26 mouse cellular contexts compared by ENCODE assay signal in genomic region chr7:129787011-129787410, GRCm38 (mm10).
DNase-seq lines count a peak whose midpoint lies in the region; ATAC-seq lines count a peak whose summit lies in the region.
"Had no signal": no experiment of that assay in that cellular context is flagged by ENCODE, and none has a peak within 500 bp of the region (broad histone marks: within the 10 kb centered on the region; RNA-seq: fewer than 3 reads in every experiment).

No protein-coding gene starts in this region.

- H3K27me3 ChIP-seq in forebrain, embryonic 14.5 days (replicated peaks; ENCODE audit: control insufficient read depth, insufficient read depth, low read length), result no peaks in the 10 kb centered on the region
- H3K27me3 ChIP-seq in forebrain, embryonic 10.5 days (ENCODE audit: poor library complexity, severe bottlenecking), result 0 out of 2 replicates have a peak, but pooled peaks cover 6% of the 10 kb centered on the region
- H3K27me3 ChIP-seq in midbrain, embryonic 14.5 days (ENCODE audit: control insufficient read depth, insufficient read depth, low read length), result peaks cover 72% of the 10 kb centered on the region
- H3K27me3 ChIP-seq in midbrain, embryonic 11.5 days (ENCODE audit: control insufficient read depth, insufficient read depth, low read length), result peaks cover 30% of the 10 kb centered on the region
- H3K27me3 ChIP-seq in kidney, embryonic 16.5 days (ENCODE audit: insufficient read depth, low read length), result no peaks in the 10 kb centered on the region
- H3K27me3 ChIP-seq: embryonic facial prominence, embryonic 13.5 days; limb, embryonic 13.5 days; megakaryocyte, embryonic 14.5 days; neural tube, embryonic 12.5 days had no signal

- H3K36me3 ChIP-seq in forebrain, embryonic 14.5 days (ENCODE audit: control insufficient read depth, insufficient read depth, low read length), result no peaks in the 10 kb centered on the region
- H3K36me3 ChIP-seq in forebrain, embryonic 10.5 days (replicated peaks), result no peaks in the 10 kb centered on the region
- no peaks in the 10 kb centered on the region for H3K36me3 ChIP-seq in midbrain, embryonic 14.5 days (ENCODE audit: control insufficient read depth, insufficient read depth, low read length)
- no peaks in the 10 kb centered on the region for H3K36me3 ChIP-seq in midbrain, embryonic 11.5 days (ENCODE audit: control insufficient read depth, insufficient read depth, low read length)
- H3K36me3 ChIP-seq in kidney, embryonic 16.5 days (ENCODE audit: insufficient read depth, low read length), result no peaks in the 10 kb centered on the region
- H3K36me3 ChIP-seq: embryonic facial prominence, embryonic 13.5 days; hindbrain, embryonic 10.5 days; limb, embryonic 13.5 days; midbrain, embryonic 13.5 days; neural tube, embryonic 12.5 days had no signal

- DNase-seq in forebrain, embryonic 14.5 days (ENCODE audit: low spot score), result peak; percentile 68
- DNase-seq in forebrain, embryonic 10.5 days (ENCODE audit: extremely low spot score, low spot score), result no peak
- peak; percentile 30 for DNase-seq in layer of hippocampus, adult 11-12 months (ENCODE audit: low spot score)
- DNase-seq in layer of hippocampus, postnatal 10 days (ENCODE audit: low spot score in 2 of 2), result no peak
- DNase-seq in midbrain, embryonic 14.5 days, result peak; percentile 38
- no peak for DNase-seq in midbrain, embryonic 11.5 days (ENCODE audit: low spot score, missing footprints)
- DNase-seq: adrenal gland, postnatal 25 days; cerebellum, adult 9-11 months; gastrocnemius, postnatal 10 days; heart, postnatal 14 days; kidney, adult 9 months; kidney, postnatal 14 days; lung, postnatal 4 days; right cerebral cortex, adult 18-20 months; spleen, adult 18-20 months; thymus, postnatal 14 days had no signal

- no peak overlapping the region for H3K4me3 ChIP-seq in forebrain, embryonic 14.5 days (ENCODE audit: low read depth, low read length)
- H3K4me3 ChIP-seq in forebrain, embryonic 10.5 days, result no peak overlapping the region
- no peak overlapping the region for H3K4me3 ChIP-seq in midbrain, embryonic 14.5 days (replicated peaks; ENCODE audit: low read depth, low read length)
- no peak overlapping the region for H3K4me3 ChIP-seq in midbrain, embryonic 11.5 days (ENCODE audit: low read depth, low read length)
- no peak overlapping the region for H3K4me3 ChIP-seq in kidney, embryonic 16.5 days (ENCODE audit: low read length)
- H3K4me3 ChIP-seq: embryonic facial prominence, embryonic 13.5 days; hindbrain, embryonic 10.5 days; limb, embryonic 13.5 days; megakaryocyte, embryonic 14.5 days; midbrain, embryonic 13.5 days; neural tube, embryonic 12.5 days had no signal

- 32% methylated on average over 2 of the region's 2 CpGs for WGBS in forebrain, embryonic 14.5 days
- 92% methylated on average over 2 of the region's 2 CpGs for WGBS in forebrain, embryonic 10.5 days
- 74% methylated on average over 2 of the region's 2 CpGs for WGBS in midbrain, embryonic 14.5 days
- 86% methylated on average over 2 of the region's 2 CpGs for WGBS in midbrain, embryonic 11.5 days
- WGBS in kidney, embryonic 16.5 days, result 75% methylated on average over 2 of the region's 2 CpGs

- H3K9me3 ChIP-seq in forebrain, embryonic 14.5 days (replicated peaks; ENCODE audit: control insufficient read depth, low read length), result no peaks in the 10 kb centered on the region
- H3K9me3 ChIP-seq in forebrain, embryonic 10.5 days, result no peaks in the 10 kb centered on the region
- no peaks in the 10 kb centered on the region for H3K9me3 ChIP-seq in midbrain, embryonic 14.5 days (ENCODE audit: control insufficient read depth, low read length)
- no peaks in the 10 kb centered on the region for H3K9me3 ChIP-seq in midbrain, embryonic 11.5 days (ENCODE audit: control insufficient read depth, low read length)
- H3K9me3 ChIP-seq in kidney, embryonic 16.5 days (ENCODE audit: low read length), result no peaks in the 10 kb centered on the region
- H3K9me3 ChIP-seq: embryonic facial prominence, embryonic 13.5 days; hindbrain, embryonic 10.5 days; limb, embryonic 13.5 days; midbrain, embryonic 13.5 days; neural tube, embryonic 12.5 days had no signal

- no peak overlapping the region for H3K27ac ChIP-seq in forebrain, embryonic 14.5 days (ENCODE audit: low read depth, low read length)
- no peak overlapping the region for H3K27ac ChIP-seq in forebrain, embryonic 10.5 days
- no peak overlapping the region for H3K27ac ChIP-seq in midbrain, embryonic 14.5 days (replicated peaks; ENCODE audit: low read depth, low read length)
- no peak overlapping the region for H3K27ac ChIP-seq in midbrain, embryonic 11.5 days (ENCODE audit: low read depth, low read length)
- no peak overlapping the region for H3K27ac ChIP-seq in kidney, embryonic 16.5 days (ENCODE audit: low read length)
- H3K27ac ChIP-seq: embryonic facial prominence, embryonic 13.5 days; hindbrain, embryonic 10.5 days; limb, embryonic 13.5 days; midbrain, embryonic 13.5 days; neural tube, embryonic 12.5 days had no signal

- H3K4me2 ChIP-seq in forebrain, embryonic 14.5 days (ENCODE audit: low read length), result no peak overlapping the region
- no peak overlapping the region for H3K4me2 ChIP-seq in midbrain, embryonic 14.5 days (ENCODE audit: low read length)
- H3K4me2 ChIP-seq in midbrain, embryonic 11.5 days, result no peak overlapping the region
- no peak overlapping the region for H3K4me2 ChIP-seq in kidney, embryonic 16.5 days (replicated peaks; ENCODE audit: low read depth, low read length)
- H3K4me2 ChIP-seq: embryonic facial prominence, embryonic 13.5 days; limb, embryonic 13.5 days; liver, embryonic 11.5 days; midbrain, embryonic 13.5 days; neural tube, embryonic 12.5 days had no signal

- no peak overlapping the region for H3K9ac ChIP-seq in forebrain, embryonic 14.5 days (ENCODE audit: low read length)
- no peak overlapping the region for H3K9ac ChIP-seq in midbrain, embryonic 14.5 days (replicated peaks; ENCODE audit: low read length)
- H3K9ac ChIP-seq in midbrain, embryonic 11.5 days (ENCODE audit: low read length), result no peak overlapping the region
- no peak overlapping the region for H3K9ac ChIP-seq in kidney, embryonic 16.5 days (replicated peaks; ENCODE audit: low read length)
- H3K9ac ChIP-seq: embryonic facial prominence, embryonic 13.5 days; limb, embryonic 13.5 days; midbrain, embryonic 13.5 days; neural tube, embryonic 12.5 days had no signal

- ATAC-seq in forebrain, embryonic 14.5 days, result peak; percentile 42; the same call in 1 of the 2 replicates
- no peak for ATAC-seq in midbrain, embryonic 14.5 days (ENCODE audit: low FRiP score, low TSS enrichment)
- ATAC-seq in midbrain, embryonic 11.5 days (ENCODE audit: low FRiP score), result no peak
- no peak for ATAC-seq in kidney, embryonic 16.5 days (ENCODE audit: low FRiP score, low TSS enrichment)
- ATAC-seq: CD4-positive, CD25-positive, alpha-beta regulatory T cell, adult 4 months; intestine, postnatal 0 days; midbrain, embryonic 13.5 days had no signal

- H3K4me1 ChIP-seq in forebrain, embryonic 14.5 days (ENCODE audit: control insufficient read depth, insufficient read depth, low read length), result peaks cover 7% of the 10 kb centered on the region; the same call in 1 of the 2 replicates
- H3K4me1 ChIP-seq in forebrain, embryonic 10.5 days, result peaks cover 8% of the 10 kb centered on the region; the same call in 1 of the 2 replicates
- no peaks in the 10 kb centered on the region for H3K4me1 ChIP-seq in midbrain, embryonic 14.5 days (ENCODE audit: control insufficient read depth, insufficient read depth, low read length)
- H3K4me1 ChIP-seq in midbrain, embryonic 11.5 days (ENCODE audit: control insufficient read depth, insufficient read depth, low read length), result peaks cover 5% of the 10 kb centered on the region; the same call in 1 of the 2 replicates
- H3K4me1 ChIP-seq in kidney, embryonic 16.5 days (ENCODE audit: insufficient read depth, low read length), result 0 out of 2 replicates have a peak, but pooled peaks cover 10% of the 10 kb centered on the region
- H3K4me1 ChIP-seq: megakaryocyte, embryonic 14.5 days had no signal

Comparison
In these comparisons a context has a peak if more than half of its experiments do, and no peak if none do; other contexts are left out.
1. DNase-seq: peak in forebrain, embryonic 14.5 days (single experiment), layer of hippocampus, adult 11-12 months (single experiment) and midbrain, embryonic 14.5 days (single experiment); none in forebrain, embryonic 10.5 days (single experiment), layer of hippocampus, postnatal 10 days (0 of 2) and midbrain, embryonic 11.5 days (single experiment).